ENCODE assay signal across 8 mouse cellular contexts in genomic region chr10:7209691-7210455, GRCm38 (mm10). TPM values are rescaled to one million over a fixed set of nuclear protein-coding genes. Genes with fewer than 3 reads are reported as not detected.
DNase-seq lines count a peak whose midpoint lies in the region; ATAC-seq lines count a peak whose summit lies in the region.
"Had no signal": no experiment of that assay in that cellular context is flagged by ENCODE, and none has a peak within 500 bp of the region (broad histone marks: within the 10 kb centered on the region; RNA-seq: fewer than 3 reads in every experiment).

No protein-coding gene starts in this region.

- peak overlapping the region; percentile 83 for H3K9ac ChIP-seq in lung, embryonic 16.5 days (ENCODE audit: low read length)
- peak overlapping the region; percentile 90 for H3K9ac ChIP-seq in intestine, embryonic 15.5 days
- H3K9ac ChIP-seq in neural tube, embryonic 14.5 days (replicated peaks; ENCODE audit: low read depth, low read length) = no peak overlapping the region

- H3K36me3 ChIP-seq in lung, embryonic 16.5 days (ENCODE audit: control insufficient read depth, insufficient read depth, low read length) = no peaks in the 10 kb centered on the region
- peaks cover 8% of the 10 kb centered on the region; the same call in 1 of the 2 replicates for H3K36me3 ChIP-seq in forebrain, embryonic 10.5 days (replicated peaks)
- H3K36me3 ChIP-seq in intestine, embryonic 15.5 days = no peaks in the 10 kb centered on the region
- H3K36me3 ChIP-seq in neural tube, embryonic 14.5 days (ENCODE audit: control insufficient read depth, insufficient read depth, low read length) = no peaks in the 10 kb centered on the region

- H3K27me3 ChIP-seq in lung, embryonic 16.5 days (ENCODE audit: control insufficient read depth, insufficient read depth, low read depth, low read length) = no peaks in the 10 kb centered on the region
- H3K27me3 ChIP-seq in forebrain, embryonic 10.5 days (ENCODE audit: poor library complexity, severe bottlenecking) = no peaks in the 10 kb centered on the region
- H3K27me3 ChIP-seq in intestine, embryonic 15.5 days (replicated peaks) = no peaks in the 10 kb centered on the region
- no peaks in the 10 kb centered on the region; the same call in 1 of the 2 replicates for H3K27me3 ChIP-seq in neural tube, embryonic 14.5 days (ENCODE audit: control insufficient read depth, insufficient read depth, low read length)

- no peak overlapping the region for H3K27ac ChIP-seq in lung, embryonic 16.5 days (ENCODE audit: low read length)
- H3K27ac ChIP-seq in forebrain, embryonic 10.5 days = no peak overlapping the region; the same call in 1 of the 2 replicates
- no peak overlapping the region for H3K27ac ChIP-seq in intestine, embryonic 15.5 days
- H3K27ac ChIP-seq in neural tube, embryonic 14.5 days (ENCODE audit: low read depth, low read length) = no peak overlapping the region

- ATAC-seq in lung, embryonic 16.5 days (ENCODE audit: low read depth) = no peak
- ATAC-seq in intestine, embryonic 15.5 days = no peak
- ATAC-seq in neural tube, embryonic 14.5 days (ENCODE audit: low read depth) = no peak

- H3K4me2 ChIP-seq in lung, embryonic 16.5 days (ENCODE audit: low read depth, low read length) = peak overlapping the region; percentile 66
- peak overlapping the region; percentile 88 for H3K4me2 ChIP-seq in intestine, embryonic 15.5 days (replicated peaks)
- H3K4me2 ChIP-seq in neural tube, embryonic 14.5 days (ENCODE audit: low read depth, low read length) = peak overlapping the region; percentile 98; the same call in 1 of the 2 replicates

- H3K4me3 ChIP-seq in lung, embryonic 16.5 days (ENCODE audit: low read length) = peak overlapping the region; percentile 71
- peak overlapping the region; percentile 77 for H3K4me3 ChIP-seq in forebrain, embryonic 10.5 days
- H3K4me3 ChIP-seq in intestine, embryonic 15.5 days (replicated peaks) = peak overlapping the region; percentile 85
- H3K4me3 ChIP-seq in neural tube, embryonic 14.5 days (ENCODE audit: low read depth, low read length) = peak overlapping the region; percentile 71; the same call in 1 of the 2 replicates

- peaks cover 39% of the 10 kb centered on the region for H3K4me1 ChIP-seq in lung, embryonic 16.5 days (replicated peaks; ENCODE audit: control insufficient read depth, insufficient read depth, low read length)
- H3K4me1 ChIP-seq in forebrain, embryonic 10.5 days = peaks cover 40% of the 10 kb centered on the region
- peaks cover 27% of the 10 kb centered on the region for H3K4me1 ChIP-seq in intestine, embryonic 15.5 days (replicated peaks)
- no peaks in the 10 kb centered on the region for H3K4me1 ChIP-seq in neural tube, embryonic 14.5 days (ENCODE audit: control insufficient read depth, insufficient read depth, low read length)

- no peaks in the 10 kb centered on the region for H3K9me3 ChIP-seq in lung, embryonic 16.5 days (ENCODE audit: control insufficient read depth, low read length)
- no peaks in the 10 kb centered on the region for H3K9me3 ChIP-seq in forebrain, embryonic 10.5 days
- H3K9me3 ChIP-seq in intestine, embryonic 15.5 days = no peaks in the 10 kb centered on the region
- H3K9me3 ChIP-seq in neural tube, embryonic 14.5 days (ENCODE audit: control insufficient read depth, low read length) = no peaks in the 10 kb centered on the region

- DNase-seq in lung, postnatal 36 days = no peak
- DNase-seq in forebrain, embryonic 10.5 days (ENCODE audit: extremely low spot score, low spot score) = no peak
- no peak for DNase-seq in ovary, postnatal 14 days (ENCODE audit: low spot score)
- no peak for DNase-seq in gastrocnemius, adult 8-10 months (ENCODE audit: low spot score in 2 of 2)
- DNase-seq: adrenal gland, adult 2 months had no signal

- 50% methylated on average over 5 of the region's 5 CpGs for WGBS in lung, embryonic 16.5 days
- WGBS in forebrain, embryonic 10.5 days = 84% methylated on average over 5 of the region's 5 CpGs
- 62% methylated on average over 5 of the region's 5 CpGs for WGBS in intestine, embryonic 15.5 days
- 72% methylated on average over 5 of the region's 5 CpGs for WGBS in neural tube, embryonic 14.5 days

RNA-seq across cellular contexts. Expression of gene Cnksr3, which starts 2.2 kb away (rescaled TPM):
- 10.1 and 11.0 TPM in 2 replicates for polyA plus RNA-seq in lung, embryonic 16.5 days (2015; fragmentation: Nextera tagmentation; extraction: Ambion mirVana)
- 9.3 and 9.5 TPM in 2 replicates for polyA plus RNA-seq in forebrain, embryonic 10.5 days (2016; fragmentation: Nextera tagmentation; extraction: Ambion mirVana)
- polyA plus RNA-seq in intestine, embryonic 15.5 days (2015; fragmentation: Nextera tagmentation; extraction: Ambion mirVana) = 12.6 and 13.6 TPM in 2 replicates
- polyA plus RNA-seq in neural tube, embryonic 14.5 days (2014; fragmentation: Nextera tagmentation; extraction: Ambion mirVana) = 1.0 and 2.2 TPM in 2 replicates
- 1 to 10 TPM; 2.6 to 7.0 (median 3.5) TPM for total RNA-seq in gastrocnemius, adult 8-10 months (2022)
